Mouse (Mus musculus): ENCODE results near the gene Xylt2.
"Not testable (repeated sequence)": the region's sequence is repeated elsewhere in the genome, so short reads cannot be mapped to it uniquely, and the experiment has no call there.

The Xylt2 gene

GRCm38 (mm10) chr11:94676308-94676707 lies 1.0 kb downstream of the Xylt2 start:
- DNase-seq (ENCODE audit: low spot score), result no peak

- no peak for DNase-seq (ENCODE audit: low spot score)
Observed at GRCm38 (mm10) chr11:94675446-94675845, 1.9 kb downstream of the Xylt2 start.

- no peak for DNase-seq (ENCODE audit: low spot score)
Observed at GRCm38 (mm10) chr11:94674984-94675383, 2.3 kb downstream of the Xylt2 start.

- DNase-seq (ENCODE audit: low spot score), result no peak
Observed at GRCm38 (mm10) chr11:94665281-94665680, 12.0 kb downstream of the Xylt2 start.

- DNase-seq (ENCODE audit: low spot score), result no peak
Observed at GRCm38 (mm10) chr11:94661344-94661743, 16.0 kb downstream of the Xylt2 start.

- peak; percentile 31 for DNase-seq (ENCODE audit: low spot score)
Observed at GRCm38 (mm10) chr11:94653663-94654436, 23.5 kb downstream of the Xylt2 start, which contains the start of the genes Mrpl27 and Eme1. Gene Mrpl27 (plus strand): TSS chr11:94653767. Gene Eme1 (minus strand): TSS chr11:94653964.

GRCm38 (mm10) chr11:94652973-94653372 lies 24.3 kb downstream of the Xylt2 start:
- no peak for DNase-seq (ENCODE audit: low spot score)

GRCm38 (mm10) chr11:94651241-94651640 lies 26.1 kb downstream of the Xylt2 start:
- not testable (repeated sequence) for DNase-seq (ENCODE audit: low spot score)

GRCm38 (mm10) chr11:94646457-94646856 lies 30.9 kb downstream of the Xylt2 start:
- no peak for DNase-seq (ENCODE audit: low spot score)

GRCm38 (mm10) chr11:94644461-94645219 lies 32.7 kb downstream of the Xylt2 start:
- no peak for DNase-seq (ENCODE audit: low spot score)

- DNase-seq (ENCODE audit: low spot score), result no peak
Observed at GRCm38 (mm10) chr11:94634431-94634830, 42.9 kb downstream of the Xylt2 start.

- DNase-seq (ENCODE audit: low spot score), result no peak
Observed at GRCm38 (mm10) chr11:94632988-94633387, 44.3 kb downstream of the Xylt2 start.

GRCm38 (mm10) chr11:94631969-94632368 lies 45.3 kb downstream of the Xylt2 start:
- DNase-seq (ENCODE audit: low spot score), result no peak

GRCm38 (mm10) chr11:94630199-94631011 lies 46.9 kb downstream of the Xylt2 start:
- DNase-seq (ENCODE audit: low spot score), result no peak

GRCm38 (mm10) chr11:94629884-94630198 lies 47.5 kb downstream of the Xylt2 start:
- DNase-seq (ENCODE audit: low spot score), result no peak

- DNase-seq (ENCODE audit: low spot score), result peak; percentile 77
Observed at GRCm38 (mm10) chr11:94629199-94629883, 48.0 kb downstream of the Xylt2 start, which contains the start of gene Lrrc59. Gene Lrrc59 (plus strand): TSS chr11:94629767.

- DNase-seq (ENCODE audit: low spot score), result no peak
Observed at GRCm38 (mm10) chr11:94622162-94622561, 55.2 kb downstream of the Xylt2 start.

GRCm38 (mm10) chr11:94621458-94621852 lies 55.9 kb downstream of the Xylt2 start:
- no peak for DNase-seq (ENCODE audit: low spot score)

- no peak for DNase-seq (ENCODE audit: low spot score)
Observed at GRCm38 (mm10) chr11:94620766-94621457, 56.4 kb downstream of the Xylt2 start.

GRCm38 (mm10) chr11:94617646-94618045 lies 59.7 kb downstream of the Xylt2 start:
- DNase-seq (ENCODE audit: low spot score), result no peak

GRCm38 (mm10) chr11:94615494-94615893 lies 61.8 kb downstream of the Xylt2 start:
- no peak for DNase-seq (ENCODE audit: low spot score)

Data from urinary bladder, postnatal 10 days (tissue).